Mouse (Mus musculus) embryonic facial prominence, embryonic 12.5 days (tissue): ENCODE measurements around the gene Hyal1. TPM values are rescaled to one million over a fixed set of nuclear protein-coding genes. Genes with fewer than 3 reads are reported as not detected.
A peak's percentile ranks its signal among the peaks of the same experiment; 100 is the strongest.

Experiments used
- ATAC-seq: fragments of 200-750 bp; cut with Nextera tagmentation; 2 replicates; pipeline ENCODE4 v1.8.0; 2017; ENCODE audit not compliant: insufficient number of reproducible peaks, insufficient read depth, low FRiP score, low TSS enrichment
- H3K27ac ChIP-seq: fragments of 300-500 bp; sonication (generic); 2 replicates; pipeline ENCODE4 v1.5.1; 2016; ENCODE audit warnings: mild to moderate bottlenecking
- H3K27me3 ChIP-seq: fragments of 300-500 bp; sonication (generic); 2 replicates; pipeline ENCODE4 v1.6.1; 2016; ENCODE audit warnings: mild to moderate bottlenecking, moderate library complexity
- H3K36me3 ChIP-seq: fragments of 300-500 bp; sonication (generic); 2 replicates; pipeline ENCODE4 v1.6.1; 2016; ENCODE audit warnings: mild to moderate bottlenecking
- H3K4me1 ChIP-seq: fragments of 300-500 bp; sonication (generic); 2 replicates; pipeline ENCODE4 v1.6.1; 2016
- H3K4me2 ChIP-seq: fragments of 300-500 bp; sonication (generic); replicated peaks from 2 replicates; pipeline ENCODE4 v1.6.1; 2016; ENCODE audit warnings: mild to moderate bottlenecking, moderate library complexity
- H3K4me3 ChIP-seq: fragments of 300-500 bp; sonication (generic); 2 replicates; pipeline ENCODE4 v1.5.1; 2016; ENCODE audit warnings: mild to moderate bottlenecking
- H3K9ac ChIP-seq: fragments of 300-500 bp; sonication (generic); 2 replicates; pipeline ENCODE4 v1.6.1; 2016; ENCODE audit warnings: mild to moderate bottlenecking, moderate library complexity
- H3K9me3 ChIP-seq: fragments of 300-500 bp; sonication (generic); 2 replicates; pipeline ENCODE4 v1.6.1; 2016; ENCODE audit warnings: mild to moderate bottlenecking, moderate library complexity
- WGBS: fragments of 180-500 bp; shearing (Covaris S2); methylation state at CpG from one replicate; pipeline ENCODE4 v1.1.7; 2016; 5-methylcytosine and 5-hydroxymethylcytosine counted together
- polyA plus RNA-seq: library from polyadenylated mRNA; unstranded; fragments of >200 nt; fragmentation: Nextera tagmentation; extraction: Ambion mirVana; gene quantifications from 2 replicates; pipeline ENCODE4 v1.2.1, GENCODE M21; 2016

Gene Hyal1
- polyA plus RNA-seq, 1 experiment from 2014 or later = 12.2 TPM

DNA sequence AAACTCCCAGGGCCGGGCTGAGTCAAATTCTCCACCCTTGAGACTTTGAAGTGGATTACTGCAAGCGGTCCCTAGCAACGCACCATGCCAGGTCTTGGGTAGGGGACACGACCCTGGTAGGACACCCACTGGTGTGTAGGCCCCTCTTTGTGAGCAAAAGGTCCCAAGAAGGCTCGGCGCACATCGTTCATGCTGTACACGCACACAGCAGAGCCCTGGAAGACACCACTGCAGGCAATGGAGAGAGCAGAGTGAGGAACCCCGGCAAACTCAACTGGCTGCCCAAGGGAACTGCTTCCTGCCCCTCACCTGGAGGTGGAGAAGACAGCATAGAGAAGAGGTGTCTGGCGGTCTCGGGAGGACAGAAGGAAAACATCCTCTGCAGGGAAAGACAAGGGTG, 24.5 kb downstream of the Hyal1 start:
- WGBS = 89% methylated on average over 11 of the region's 11 CpGs
- H3K4me1 ChIP-seq = peaks cover 33% of the 10 kb centered on the region
- ATAC-seq = no peak

DNA sequence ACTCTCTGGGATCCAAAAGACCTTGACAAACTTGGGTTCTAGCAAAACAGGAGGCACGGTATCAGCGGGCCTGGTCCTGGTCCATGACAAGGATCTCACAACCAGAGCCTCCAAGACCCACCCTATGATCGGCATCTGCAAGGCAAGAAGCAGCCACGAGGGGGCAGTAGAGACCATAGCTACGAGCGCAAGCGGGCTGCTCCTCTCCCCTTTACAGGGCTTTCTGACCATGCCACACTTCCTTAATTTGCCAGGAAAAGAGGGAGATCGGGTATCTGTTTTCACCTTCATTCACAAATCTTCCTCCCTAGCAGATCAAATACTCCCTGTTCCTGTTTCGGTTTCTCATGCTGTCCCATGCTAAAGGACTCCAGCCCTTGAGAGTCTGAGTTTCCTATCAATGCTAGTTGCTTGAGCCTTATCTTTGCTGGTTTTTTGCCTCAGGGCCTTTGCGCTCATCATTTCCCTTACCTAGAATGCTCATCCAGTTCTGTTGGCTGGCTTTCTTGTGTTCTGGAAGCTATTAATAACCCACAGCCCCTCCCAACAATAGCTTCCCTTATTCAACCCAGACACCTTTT, 25.4 kb downstream of the Hyal1 start:
- no peak overlapping the region for H3K4me3 ChIP-seq
- H3K9ac ChIP-seq = peak overlapping the region; percentile 32; the same call in 1 of the 2 replicates
- 11% methylated on average over 10 of the region's 10 CpGs for WGBS
- H3K27ac ChIP-seq = 0 out of 2 replicates have a peak overlapping the region, but pooled peaks have one; percentile 13
- H3K4me1 ChIP-seq = peaks cover 42% of the 10 kb centered on the region
- H3K4me2 ChIP-seq = no peak overlapping the region; the same call in 1 of the 2 replicates
- 0 out of 2 replicates have a peak, but pooled peaks cover 3% of the 10 kb centered on the region for H3K27me3 ChIP-seq
- no peaks in the 10 kb centered on the region for H3K9me3 ChIP-seq
- ATAC-seq = peak; percentile 30; the same call in 1 of the 2 replicates
- no peaks in the 10 kb centered on the region for H3K36me3 ChIP-seq

More for the DNA sequence above, 24.5 kb downstream of the Hyal1 start:
- no peak overlapping the region for H3K4me2 ChIP-seq
- no peak overlapping the region for H3K27ac ChIP-seq
- H3K9ac ChIP-seq = no peak overlapping the region
- H3K36me3 ChIP-seq = no peaks in the 10 kb centered on the region
- 0 out of 2 replicates have a peak, but pooled peaks cover 3% of the 10 kb centered on the region for H3K27me3 ChIP-seq
- H3K4me3 ChIP-seq = no peak overlapping the region
- H3K9me3 ChIP-seq = no peaks in the 10 kb centered on the region

DNA sequence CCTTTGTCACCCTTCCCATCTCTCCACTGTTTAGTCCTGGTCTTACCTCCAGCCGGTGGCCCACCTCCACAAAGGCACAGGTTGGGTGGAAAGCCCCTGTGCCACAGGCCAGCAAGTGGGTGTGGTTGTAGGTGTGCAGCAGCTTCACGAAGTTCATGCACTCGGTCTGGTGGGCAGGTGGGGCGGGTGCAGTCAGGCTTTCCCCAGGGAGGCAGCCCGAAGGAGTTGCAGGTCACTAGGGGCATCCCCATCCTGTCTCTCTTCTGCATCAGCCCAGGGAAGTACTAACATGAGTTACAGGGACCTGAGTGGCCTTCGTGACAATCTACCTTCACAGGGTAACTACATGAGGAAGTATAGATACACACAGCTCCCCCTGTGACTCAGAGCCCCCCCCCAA, 26.5 kb downstream of the Hyal1 start:
- Histone ChIP-seq H3K4me3 (no peak overlapping the region), H3K4me2 (no peak overlapping the region), H3K27ac (no peak overlapping the region), H3K9ac (no peak overlapping the region), H3K4me1 (peaks cover 48% of the 10 kb centered on the region), H3K9me3 (no peaks in the 10 kb centered on the region), H3K27me3 (0 out of 2 replicates have a peak, but pooled peaks cover 3% of the 10 kb centered on the region), H3K36me3 (no peaks in the 10 kb centered on the region)
- no peak for ATAC-seq
- 80% methylated on average over 6 of the region's 6 CpGs for WGBS

DNA sequence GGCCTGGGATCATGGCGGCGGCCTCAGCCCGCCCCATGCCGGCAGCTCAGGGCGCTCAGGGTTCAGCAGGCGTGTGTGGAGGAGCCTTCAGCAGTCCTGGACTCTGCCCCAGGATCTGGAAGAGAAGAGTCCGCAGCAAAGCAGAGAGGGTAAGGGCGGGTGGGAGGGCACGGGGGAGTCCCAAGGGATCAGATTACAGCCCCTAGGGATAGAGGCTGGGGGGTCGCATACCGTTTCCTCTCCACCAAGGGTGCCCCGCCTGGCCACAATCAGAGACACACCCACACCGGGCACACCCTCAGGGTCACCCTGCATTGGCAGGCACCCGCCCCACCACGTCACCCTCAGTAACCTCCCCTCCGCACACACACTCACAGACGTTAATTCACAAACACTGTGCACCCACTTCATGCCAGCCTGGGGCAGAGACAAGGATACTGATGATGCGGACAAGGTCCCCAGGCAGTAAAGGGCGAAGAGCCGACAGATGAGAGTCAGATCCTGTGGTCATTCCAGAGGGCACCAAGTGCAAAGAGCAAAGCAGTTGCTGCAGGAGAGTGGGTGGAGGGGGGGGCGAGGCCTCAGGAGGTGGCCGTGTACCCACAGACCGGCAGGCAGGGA, 28.4 kb downstream of the Hyal1 start:
- Histone ChIP-seq H3K9me3 (no peaks in the 10 kb centered on the region), H3K9ac (peak overlapping the region; percentile 33; the same call in 1 of the 2 replicates), H3K27me3 (0 out of 2 replicates have a peak, but pooled peaks cover 3% of the 10 kb centered on the region), H3K36me3 (no peaks in the 10 kb centered on the region), H3K4me3 (no peak overlapping the region), H3K4me1 (peaks cover 61% of the 10 kb centered on the region), H3K4me2 (peak overlapping the region; percentile 37), H3K27ac (no peak overlapping the region)
- ATAC-seq = no peak
- WGBS = 28% methylated on average over 23 of the region's 23 CpGs

DNA sequence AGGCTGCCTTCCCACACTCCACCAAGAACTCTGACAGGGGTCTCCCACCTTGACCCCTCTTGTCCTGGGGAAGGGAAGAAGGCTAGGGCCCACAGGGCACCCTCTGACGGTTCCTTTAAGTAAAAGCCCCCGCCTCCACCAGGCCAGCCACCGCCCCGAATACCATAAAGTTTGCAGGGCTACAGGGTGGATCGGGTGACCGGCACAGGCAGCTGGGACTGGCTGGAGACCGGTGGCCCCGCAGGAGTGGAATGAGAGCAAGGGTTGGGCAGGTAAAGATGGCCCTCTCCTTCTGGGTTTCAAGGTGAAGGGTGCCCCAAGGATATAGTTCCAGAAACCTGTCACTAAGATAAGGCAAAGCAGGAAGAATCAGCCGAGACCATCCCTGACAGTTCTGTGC, 29.9 kb downstream of the Hyal1 start:
- no peak for ATAC-seq
- WGBS = 8% methylated on average over 9 of the region's 9 CpGs
- H3K4me2 ChIP-seq = peak overlapping the region; percentile 33
- H3K4me1 ChIP-seq = peaks cover 61% of the 10 kb centered on the region
- H3K4me3 ChIP-seq = no peak overlapping the region
- no peaks in the 10 kb centered on the region for H3K9me3 ChIP-seq
- H3K9ac ChIP-seq = peak overlapping the region; percentile 19; the same call in 1 of the 2 replicates
- no peaks in the 10 kb centered on the region for H3K36me3 ChIP-seq
- H3K27ac ChIP-seq = peak overlapping the region; percentile 46; the same call in 1 of the 2 replicates
- H3K27me3 ChIP-seq = no peaks in the 10 kb centered on the region

DNA sequence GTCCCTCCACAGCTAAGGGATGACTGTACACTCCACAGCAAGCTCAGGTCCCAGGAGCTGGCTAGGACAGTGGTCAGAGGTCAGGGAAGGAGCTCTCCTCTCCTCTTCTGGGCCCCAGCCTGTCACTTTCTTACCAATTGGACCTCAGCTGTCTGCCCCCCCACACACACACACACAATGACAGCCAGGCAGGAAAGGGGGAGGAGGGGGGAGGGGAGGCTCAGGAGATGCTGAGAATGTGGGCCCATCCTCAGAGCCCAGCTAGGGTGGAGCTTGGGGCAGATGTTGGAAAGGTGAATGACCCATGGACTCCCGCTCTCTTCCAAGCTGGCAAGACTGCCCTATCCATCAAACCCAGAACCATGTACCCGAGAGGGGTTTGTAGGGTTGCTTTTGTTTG, 30.3 kb downstream of the Hyal1 start:
- 0 out of 2 replicates have a peak overlapping the region, but pooled peaks have one; percentile 19 for H3K9ac ChIP-seq
- H3K4me2 ChIP-seq = peak overlapping the region; percentile 33
- H3K4me3 ChIP-seq = no peak overlapping the region
- no peaks in the 10 kb centered on the region for H3K36me3 ChIP-seq
- peak overlapping the region; percentile 46; the same call in 1 of the 2 replicates for H3K27ac ChIP-seq
- WGBS = 75% methylated on average over 2 of the region's 2 CpGs
- ATAC-seq = no peak
- no peaks in the 10 kb centered on the region for H3K9me3 ChIP-seq
- H3K4me1 ChIP-seq = peaks cover 64% of the 10 kb centered on the region
- no peaks in the 10 kb centered on the region for H3K27me3 ChIP-seq

DNA sequence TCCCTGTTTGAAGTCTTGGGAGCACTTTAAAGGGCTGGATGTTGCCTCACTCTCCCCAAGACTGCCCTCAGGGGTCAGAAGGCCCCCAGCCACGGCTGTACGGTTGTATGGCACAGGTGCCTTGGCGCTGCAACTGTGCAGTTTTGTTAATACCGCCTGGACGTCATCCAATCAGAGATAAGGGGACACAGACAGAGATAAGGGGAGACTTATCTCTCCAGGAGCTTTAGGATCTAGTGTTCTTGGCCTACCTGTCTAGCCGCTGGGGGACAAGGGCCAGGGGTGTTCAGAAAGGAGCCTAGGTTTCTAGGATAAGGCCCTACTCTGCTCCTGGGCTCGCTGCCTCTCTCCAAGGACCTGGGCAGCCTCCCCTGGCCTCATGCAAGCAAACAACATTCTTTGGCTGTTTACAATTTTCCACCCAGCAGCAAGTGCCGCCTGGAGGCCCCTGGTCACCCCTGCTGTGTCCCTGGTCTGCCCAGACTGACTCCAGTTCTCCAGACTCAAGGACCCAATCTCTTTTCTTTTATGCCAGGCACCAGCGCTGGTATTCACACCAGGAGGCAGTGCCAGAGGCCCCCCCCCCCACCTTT, 31.0 kb downstream of the Hyal1 start:
- 56% methylated on average over 9 of the region's 9 CpGs for WGBS
- ATAC-seq = no peak
- H3K27me3 ChIP-seq = no peaks in the 10 kb centered on the region
- no peak overlapping the region for H3K4me3 ChIP-seq
- no peaks in the 10 kb centered on the region for H3K9me3 ChIP-seq
- peaks cover 62% of the 10 kb centered on the region for H3K4me1 ChIP-seq
- no peak overlapping the region for H3K9ac ChIP-seq
- H3K4me2 ChIP-seq = no peak overlapping the region
- no peaks in the 10 kb centered on the region for H3K36me3 ChIP-seq
- H3K27ac ChIP-seq = no peak overlapping the region

DNA sequence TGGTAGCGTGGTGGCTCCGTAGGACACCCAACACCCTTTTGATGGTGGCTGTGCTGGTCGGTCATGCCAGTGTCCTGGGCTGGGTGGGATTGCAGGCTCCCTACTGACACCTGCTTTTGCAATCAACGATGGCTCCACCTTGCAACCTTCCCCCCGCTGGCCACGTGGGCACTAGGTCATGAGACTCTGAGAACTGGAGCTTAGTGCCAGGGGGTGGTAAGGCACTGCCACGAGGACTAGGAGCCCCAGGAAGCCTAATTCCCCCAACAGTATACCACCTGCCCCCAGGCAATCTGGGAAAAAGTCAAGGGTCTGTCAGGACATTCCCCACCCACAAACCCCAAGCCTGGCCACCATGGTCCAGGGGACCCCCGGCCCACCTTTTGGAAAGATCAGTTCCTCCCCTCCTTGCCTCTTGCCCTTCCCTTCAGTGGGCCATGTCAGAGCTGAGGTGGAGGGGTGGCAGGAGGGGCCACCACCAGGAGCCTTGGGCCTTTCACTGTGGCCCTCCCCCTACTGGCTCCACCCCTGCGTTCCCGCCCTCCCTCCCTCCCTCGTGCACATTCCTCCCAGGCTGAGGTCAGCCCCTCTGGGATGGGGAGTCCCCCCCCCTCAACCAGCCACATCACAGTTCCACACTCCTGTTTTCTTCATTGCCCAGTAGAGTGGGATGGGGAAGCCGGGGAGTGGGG, 32.2 kb downstream of the Hyal1 start, which contains the start of gene Sema3b:
Gene Sema3b (minus strand): TSS at position 489 of the 692 bp plus-strand sequence.
- Histone ChIP-seq H3K4me3 (no peak within 1 kb of the TSS), H3K27ac (peak within 1 kb of the TSS; percentile 17; the same call in 1 of the 2 replicates), H3K9me3 (no peaks in the 10 kb centered on the region), H3K27me3 (no peaks in the 10 kb centered on the region), H3K4me2 (peak within 1 kb of the TSS; percentile 5; the same call in 1 of the 2 replicates), H3K9ac (no peak within 1 kb of the TSS), H3K4me1 (peaks cover 62% of the 10 kb centered on the region), H3K36me3 (0 out of 2 replicates have a peak, but pooled peaks cover 2% of the 10 kb centered on the region)
- 37% methylated on average over 12 of the region's 12 CpGs for WGBS
- no peak for ATAC-seq

DNA sequence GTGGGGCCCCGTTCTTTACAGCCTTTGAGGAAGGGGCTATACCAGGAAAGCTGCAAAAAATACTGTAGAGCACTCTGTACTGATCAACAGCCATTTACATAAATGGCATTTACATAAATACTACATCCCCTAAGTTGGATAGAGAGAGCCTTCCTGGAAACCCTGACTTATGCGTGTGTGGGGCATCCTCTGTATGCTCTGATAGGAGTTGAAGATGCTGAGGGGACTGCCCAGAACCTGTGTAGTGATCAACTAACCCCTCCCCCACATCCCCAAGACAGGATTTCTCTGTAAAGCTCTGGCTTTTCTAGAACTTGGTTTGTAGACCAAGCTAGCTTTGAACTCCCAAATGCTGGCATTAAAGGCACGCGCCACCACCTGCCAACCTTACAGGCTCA, 32.7 kb downstream of the Hyal1 start:
- WGBS = 63% methylated on average over 4 of the region's 4 CpGs
- Histone ChIP-seq H3K4me3 (no peak overlapping the region), H3K4me1 (peaks cover 57% of the 10 kb centered on the region), H3K27me3 (no peaks in the 10 kb centered on the region), H3K9ac (no peak overlapping the region), H3K4me2 (peak overlapping the region; percentile 5; the same call in 1 of the 2 replicates), H3K27ac (peak overlapping the region; percentile 17; the same call in 1 of the 2 replicates), H3K9me3 (no peaks in the 10 kb centered on the region), H3K36me3 (peaks cover 7% of the 10 kb centered on the region; the same call in 1 of the 2 replicates)
- ATAC-seq = no peak

DNA sequence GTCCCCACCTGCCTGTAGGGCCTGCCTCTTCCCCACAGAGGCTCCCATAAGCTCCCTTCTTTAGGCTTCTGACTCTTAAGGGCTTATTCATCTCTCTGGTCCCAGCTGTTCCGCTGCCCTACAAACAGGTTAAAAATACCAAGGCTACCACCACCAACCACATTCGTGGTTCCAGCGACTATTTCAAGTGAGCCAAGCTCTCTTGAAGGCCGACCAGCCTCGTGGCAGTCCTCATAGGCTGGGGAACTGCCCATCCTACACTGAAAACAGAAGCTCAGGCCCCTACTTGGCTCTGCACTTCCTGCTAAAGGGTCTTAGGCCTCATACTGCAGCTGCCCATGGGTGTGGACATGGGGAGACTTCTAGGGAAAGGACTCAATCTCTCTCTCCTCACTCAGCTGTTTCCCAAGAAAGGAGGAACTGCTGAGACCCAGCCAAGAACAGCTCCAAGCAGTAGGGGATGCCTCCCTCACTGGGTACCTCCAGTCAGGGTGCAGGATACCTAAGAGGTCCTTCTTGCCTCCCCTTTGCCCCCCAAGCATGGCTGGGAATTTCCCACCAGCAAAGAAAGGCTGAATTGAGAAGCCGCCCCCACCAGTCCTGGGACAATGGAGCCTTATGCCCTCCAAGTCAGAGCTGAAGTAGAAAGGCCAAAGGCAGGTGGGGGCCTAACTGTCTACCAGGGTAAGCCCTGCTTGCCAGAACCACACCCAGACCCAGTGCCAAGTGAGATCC, 34.9 kb downstream of the Hyal1 start:
- peaks cover 35% of the 10 kb centered on the region for H3K4me1 ChIP-seq
- H3K4me3 ChIP-seq = peak overlapping the region; percentile 35
- 72% methylated on average over 6 of the region's 6 CpGs for WGBS
- peaks cover 29% of the 10 kb centered on the region for H3K36me3 ChIP-seq
- H3K4me2 ChIP-seq = peak overlapping the region; percentile 70
- H3K27me3 ChIP-seq = no peaks in the 10 kb centered on the region
- peak overlapping the region; percentile 73 for H3K9ac ChIP-seq
- no peaks in the 10 kb centered on the region for H3K9me3 ChIP-seq
- ATAC-seq = peak; percentile 22; the same call in 1 of the 2 replicates
- H3K27ac ChIP-seq = peak overlapping the region; percentile 95
